Mouse (Mus musculus) forebrain, embryonic 13.5 days (tissue): ENCODE results near the gene Glis3. TPM values are rescaled to one million over a fixed set of nuclear protein-coding genes. Genes with fewer than 3 reads are reported as not detected.

Source experiments
- ATAC-seq: fragments of 200-750 bp; cut with Nextera tagmentation; 2 replicates; pipeline ENCODE4 v1.8.0; 2017
- H3K27ac ChIP-seq: fragments of 300-500 bp; sonication (generic); 2 replicates; pipeline ENCODE4 v1.5.1; 2015; ENCODE audit warnings: inconsistent platforms, mild to moderate bottlenecking, moderate library complexity
- H3K27me3 ChIP-seq: fragments of 300-500 bp; sonication (generic); 2 replicates; pipeline ENCODE4 v1.6.1; 2015; ENCODE audit warnings: mild to moderate bottlenecking, inconsistent platforms
- H3K36me3 ChIP-seq: fragments of 300-500 bp; sonication (generic); 2 replicates; pipeline ENCODE4 v1.6.1; 2015; ENCODE audit warnings: mild to moderate bottlenecking, inconsistent platforms; ENCODE audit not compliant: poor library complexity, severe bottlenecking
- H3K4me1 ChIP-seq: fragments of 300-500 bp; sonication (generic); 2 replicates; pipeline ENCODE4 v1.6.1; 2015; ENCODE audit warnings: inconsistent platforms
- H3K4me2 ChIP-seq: fragments of 300-500 bp; sonication (generic); 2 replicates; pipeline ENCODE4 v1.6.1; 2015; ENCODE audit warnings: inconsistent platforms, mild to moderate bottlenecking, moderate library complexity
- H3K4me3 ChIP-seq: fragments of 300-500 bp; sonication (generic); 2 replicates; pipeline ENCODE4 v1.5.1; 2015; ENCODE audit warnings: mild to moderate bottlenecking, inconsistent platforms
- H3K9ac ChIP-seq: fragments of 300-500 bp; sonication (generic); 2 replicates; pipeline ENCODE4 v1.6.1; 2015; ENCODE audit warnings: mild to moderate bottlenecking, inconsistent platforms
- H3K9me3 ChIP-seq: fragments of 300-500 bp; sonication (generic); replicated peaks from 2 replicates; pipeline ENCODE4 v1.6.1; 2016; ENCODE audit warnings: inconsistent platforms
- WGBS: fragments of 180-500 bp; shearing (Covaris S2); methylation state at CpG from one replicate; pipeline ENCODE4 v1.1.7; 2015; 5-methylcytosine and 5-hydroxymethylcytosine counted together
- polyA plus RNA-seq: library from polyadenylated mRNA; unstranded; fragments of >200 nt; fragmentation: Nextera tagmentation; extraction: Ambion mirVana; gene quantifications from 2 replicates; pipeline ENCODE4 v1.2.1, GENCODE M21; 2015

Gene Glis3
- polyA plus RNA-seq, 1 experiment from 2014 or later = 1.3 TPM

DNA sequence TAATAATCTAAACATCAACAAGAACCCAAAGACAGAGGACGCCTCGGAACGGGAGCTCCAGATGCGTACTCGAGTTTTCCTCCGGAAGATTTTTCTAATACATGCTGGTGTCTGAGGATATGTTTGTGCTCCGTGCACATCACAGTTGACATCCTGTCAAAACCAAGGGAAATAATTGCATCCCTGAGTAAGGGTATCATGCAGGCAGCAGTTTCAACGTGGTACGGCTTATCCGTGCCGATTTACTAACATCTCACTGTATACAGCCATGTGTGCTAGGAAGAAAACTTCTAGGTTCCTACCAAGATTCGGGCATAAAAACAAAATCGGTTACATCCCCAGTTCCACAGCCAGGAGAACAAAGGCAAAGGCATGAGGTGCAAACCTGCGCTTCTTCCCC lies 179.4 kb downstream of the Glis3 start:
- Histone ChIP-seq H3K9me3 (no peaks in the 10 kb centered on the region), H3K9ac (no peak overlapping the region), H3K4me2 (no peak overlapping the region), H3K27me3 (no peaks in the 10 kb centered on the region), H3K27ac (no peak overlapping the region), H3K36me3 (no peaks in the 10 kb centered on the region), H3K4me1 (0 out of 2 replicates have a peak, but pooled peaks cover 5% of the 10 kb centered on the region), H3K4me3 (no peak overlapping the region)
- no peak for ATAC-seq
- WGBS = 84% methylated on average over 14 of the region's 14 CpGs

DNA sequence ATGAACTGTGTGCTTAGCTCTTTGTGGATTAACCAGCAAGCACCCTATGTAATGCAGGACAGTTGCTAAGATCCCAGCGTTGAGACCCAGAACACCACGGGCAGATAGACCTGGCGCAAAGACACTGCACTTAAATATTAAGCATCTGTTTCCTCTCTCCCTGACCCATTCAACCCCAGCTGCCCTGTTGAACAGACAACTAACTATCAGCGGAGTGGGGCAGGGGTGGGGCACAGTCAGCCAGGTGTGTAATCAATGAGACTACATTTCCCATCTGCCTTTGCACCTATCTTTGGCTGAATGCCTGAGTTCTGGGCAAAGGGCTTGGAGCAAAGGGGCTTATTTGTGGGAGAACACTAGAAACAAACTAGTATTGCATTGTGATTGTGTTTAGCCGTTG lies 180.1 kb downstream of the Glis3 start:
- Histone ChIP-seq H3K27ac (no peak overlapping the region), H3K27me3 (no peaks in the 10 kb centered on the region), H3K9ac (no peak overlapping the region), H3K9me3 (no peaks in the 10 kb centered on the region), H3K36me3 (no peaks in the 10 kb centered on the region), H3K4me3 (no peak overlapping the region), H3K4me2 (no peak overlapping the region), H3K4me1 (0 out of 2 replicates have a peak, but pooled peaks cover 5% of the 10 kb centered on the region)
- no peak for ATAC-seq
- 91% methylated on average over 5 of the region's 5 CpGs for WGBS

DNA sequence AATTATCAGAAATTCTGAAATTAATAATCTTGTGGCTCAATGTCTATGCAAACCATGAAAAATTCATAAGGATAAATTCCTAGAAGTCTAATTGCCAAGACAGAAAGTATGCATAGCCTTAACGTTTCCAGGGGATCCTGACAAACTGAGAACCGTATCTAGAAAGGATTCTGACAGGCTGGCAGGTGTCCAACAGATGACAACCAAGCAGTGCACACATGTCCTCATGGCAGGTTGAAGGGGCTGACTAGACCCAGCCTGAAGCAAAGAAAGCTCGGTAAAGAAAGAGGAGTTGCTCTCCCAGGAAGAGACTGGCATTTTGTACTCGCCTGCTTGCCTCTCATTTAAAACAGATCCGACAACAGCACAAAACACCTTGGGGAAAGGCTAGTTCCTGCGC lies 184.0 kb downstream of the Glis3 start:
- H3K9me3 ChIP-seq = no peaks in the 10 kb centered on the region
- H3K36me3 ChIP-seq = no peaks in the 10 kb centered on the region
- H3K27me3 ChIP-seq = no peaks in the 10 kb centered on the region
- no peak overlapping the region for H3K9ac ChIP-seq
- no peak overlapping the region for H3K4me2 ChIP-seq
- no peak overlapping the region for H3K27ac ChIP-seq
- H3K4me1 ChIP-seq = peaks cover 16% of the 10 kb centered on the region; the same call in 1 of the 2 replicates
- ATAC-seq = no peak
- 74% methylated on average over 6 of the region's 6 CpGs for WGBS
- no peak overlapping the region for H3K4me3 ChIP-seq

DNA sequence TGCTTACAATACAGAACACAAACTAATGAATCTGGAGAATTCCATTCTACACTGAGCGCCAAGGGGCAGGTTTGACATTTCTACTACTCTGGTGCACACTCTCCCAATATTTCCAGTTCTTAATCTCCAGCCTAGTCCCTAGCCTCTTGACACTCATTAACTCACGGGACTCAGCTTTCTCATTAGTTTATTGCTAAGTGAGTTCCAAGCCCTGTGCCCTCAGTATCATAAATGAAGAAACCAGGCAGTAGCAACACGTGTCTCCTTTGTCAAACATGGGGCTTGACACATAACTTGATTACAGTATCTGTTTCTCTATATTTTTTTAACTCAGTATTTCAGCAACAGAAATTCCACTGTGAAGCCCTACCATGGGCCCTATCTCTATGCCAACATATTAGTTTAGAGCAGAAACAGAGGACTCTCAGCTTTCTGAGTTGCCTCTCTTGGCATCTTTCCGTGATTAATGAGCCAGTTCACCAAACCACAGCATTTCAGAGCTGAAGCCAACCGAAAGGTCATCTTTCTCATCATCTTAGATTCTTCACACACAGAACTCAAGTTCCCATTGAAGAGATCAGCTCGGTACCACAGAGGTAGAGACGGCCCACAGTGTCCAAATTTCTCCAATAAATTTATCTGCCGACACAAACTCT lies 186.1 kb downstream of the Glis3 start:
- no peak for ATAC-seq
- 94% methylated on average over 8 of the region's 8 CpGs for WGBS

DNA sequence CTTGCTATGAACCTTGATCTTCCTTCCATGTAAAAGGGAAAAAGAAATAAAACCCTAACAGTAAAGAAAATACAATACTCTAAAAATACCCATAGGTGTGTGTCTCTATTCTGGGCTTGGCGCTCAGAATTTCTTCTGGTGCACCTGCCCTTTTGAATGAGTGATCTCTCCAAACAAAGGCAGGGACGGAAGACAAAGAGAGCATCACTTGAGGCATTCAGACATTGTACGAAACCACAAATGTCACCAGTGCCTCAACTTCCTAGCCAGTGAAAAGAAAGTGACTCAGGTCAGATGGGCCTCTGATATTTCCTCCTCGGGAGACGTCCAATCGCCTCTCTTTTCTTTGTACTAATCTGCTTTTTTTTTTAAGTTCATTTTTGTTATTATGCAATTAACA lies 201.8 kb downstream of the Glis3 start:
- WGBS = 17% methylated on average over 6 of the region's 6 CpGs
- ATAC-seq = no peak
- H3K9ac ChIP-seq = no peak overlapping the region
- peaks cover 23% of the 10 kb centered on the region for H3K4me1 ChIP-seq
- H3K36me3 ChIP-seq = no peaks in the 10 kb centered on the region
- H3K4me2 ChIP-seq = no peak overlapping the region
- H3K4me3 ChIP-seq = no peak overlapping the region
- 0 out of 2 replicates have a peak, but pooled peaks cover 12% of the 10 kb centered on the region for H3K27me3 ChIP-seq
- H3K9me3 ChIP-seq = no peaks in the 10 kb centered on the region
- no peak overlapping the region for H3K27ac ChIP-seq

More for the DNA sequence above, 186.1 kb downstream of the Glis3 start:
- H3K9ac ChIP-seq = no peak overlapping the region
- no peak overlapping the region for H3K27ac ChIP-seq
- peaks cover 16% of the 10 kb centered on the region; the same call in 1 of the 2 replicates for H3K4me1 ChIP-seq
- no peak overlapping the region for H3K4me3 ChIP-seq
- H3K27me3 ChIP-seq = no peaks in the 10 kb centered on the region
- no peaks in the 10 kb centered on the region for H3K9me3 ChIP-seq
- H3K4me2 ChIP-seq = no peak overlapping the region
- H3K36me3 ChIP-seq = no peaks in the 10 kb centered on the region

DNA sequence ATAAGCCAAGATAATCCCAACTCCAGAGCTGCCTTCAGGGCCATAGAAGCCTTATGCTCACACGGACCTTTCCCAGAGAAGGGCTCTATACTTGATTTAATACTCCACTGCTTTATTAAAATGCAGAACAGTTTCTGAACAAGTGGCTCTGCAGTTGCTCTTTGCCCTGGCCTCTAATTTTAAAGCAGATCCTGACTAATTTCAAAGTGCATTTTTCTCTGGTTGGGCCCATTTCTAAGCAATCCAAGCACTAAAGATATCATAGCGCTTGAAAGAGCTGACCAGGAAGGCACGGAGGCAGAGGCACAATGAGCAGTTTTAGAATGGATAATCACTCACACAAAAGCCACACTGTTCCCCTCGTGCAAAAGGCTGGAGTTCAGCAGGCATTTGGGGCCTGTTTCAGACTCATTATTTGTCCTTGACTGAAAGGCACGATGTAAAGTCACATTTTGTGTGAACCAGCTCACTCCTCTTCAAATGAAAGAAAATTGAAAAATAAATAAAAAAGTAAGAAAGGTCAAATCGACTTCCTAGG lies 202.5 kb downstream of the Glis3 start:
- H3K27ac ChIP-seq = no peak overlapping the region
- H3K9me3 ChIP-seq = no peaks in the 10 kb centered on the region
- no peak overlapping the region for H3K4me2 ChIP-seq
- no peak overlapping the region for H3K9ac ChIP-seq
- peaks cover 23% of the 10 kb centered on the region for H3K4me1 ChIP-seq
- H3K4me3 ChIP-seq = no peak overlapping the region
- ATAC-seq = no peak
- H3K36me3 ChIP-seq = no peaks in the 10 kb centered on the region
- 0 out of 2 replicates have a peak, but pooled peaks cover 12% of the 10 kb centered on the region for H3K27me3 ChIP-seq
- WGBS = 4% methylated on average over 6 of the region's 6 CpGs

DNA sequence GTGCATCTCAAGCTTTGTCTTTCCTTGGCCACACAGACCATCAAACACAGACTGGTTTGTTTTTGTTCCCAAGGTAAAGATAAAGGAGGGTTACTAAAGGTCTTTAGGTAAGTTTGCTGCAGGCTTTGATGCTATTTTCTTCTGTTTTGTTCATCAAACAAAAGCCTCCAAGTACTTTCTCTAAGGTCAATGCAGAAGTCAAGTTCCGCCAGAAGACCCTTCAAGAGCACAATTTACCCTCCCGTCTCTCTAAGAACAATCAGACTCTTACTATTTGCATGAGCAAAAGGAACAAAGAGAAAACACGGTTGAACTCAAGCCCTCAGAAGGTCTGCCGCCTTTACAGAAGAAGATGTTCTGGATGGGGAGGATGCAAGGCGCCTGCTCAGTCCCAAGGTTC lies 206.3 kb downstream of the Glis3 start:
- Histone ChIP-seq H3K4me1 (peaks cover 23% of the 10 kb centered on the region), H3K36me3 (no peaks in the 10 kb centered on the region), H3K9ac (no peak overlapping the region), H3K4me2 (no peak overlapping the region), H3K4me3 (no peak overlapping the region), H3K9me3 (no peaks in the 10 kb centered on the region), H3K27ac (no peak overlapping the region), H3K27me3 (peaks cover 19% of the 10 kb centered on the region; the same call in 1 of the 2 replicates)
- WGBS = 60% methylated on average over 5 of the region's 5 CpGs
- no peak for ATAC-seq

DNA sequence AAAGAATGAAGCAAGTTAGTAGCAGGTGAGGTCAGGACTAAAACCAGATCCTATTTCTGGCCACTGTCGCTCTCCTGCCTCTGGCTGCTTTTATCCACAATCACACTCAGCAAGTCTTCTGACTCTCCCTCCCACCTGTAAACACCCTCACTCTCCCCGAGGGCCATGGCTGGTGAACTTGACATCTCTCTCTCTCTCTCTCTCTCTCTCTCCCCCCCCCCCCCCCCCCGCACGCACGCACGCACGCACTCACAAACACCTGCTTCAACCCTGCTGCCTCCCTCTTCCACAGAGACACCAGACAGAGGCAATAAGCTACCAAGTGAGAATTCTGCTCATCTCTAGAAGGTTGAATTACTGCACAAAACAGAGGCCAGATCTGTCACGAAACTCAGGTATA lies 208.7 kb downstream of the Glis3 start:
- Histone ChIP-seq H3K9ac (no peak overlapping the region), H3K27ac (no peak overlapping the region), H3K4me1 (peaks cover 5% of the 10 kb centered on the region; the same call in 1 of the 2 replicates), H3K4me2 (no peak overlapping the region), H3K36me3 (no peaks in the 10 kb centered on the region), H3K4me3 (no peak overlapping the region), H3K9me3 (no peaks in the 10 kb centered on the region), H3K27me3 (peaks cover 17% of the 10 kb centered on the region; the same call in 1 of the 2 replicates)
- WGBS = 80% methylated on average over 5 of the region's 8 CpGs
- ATAC-seq = no peak

DNA sequence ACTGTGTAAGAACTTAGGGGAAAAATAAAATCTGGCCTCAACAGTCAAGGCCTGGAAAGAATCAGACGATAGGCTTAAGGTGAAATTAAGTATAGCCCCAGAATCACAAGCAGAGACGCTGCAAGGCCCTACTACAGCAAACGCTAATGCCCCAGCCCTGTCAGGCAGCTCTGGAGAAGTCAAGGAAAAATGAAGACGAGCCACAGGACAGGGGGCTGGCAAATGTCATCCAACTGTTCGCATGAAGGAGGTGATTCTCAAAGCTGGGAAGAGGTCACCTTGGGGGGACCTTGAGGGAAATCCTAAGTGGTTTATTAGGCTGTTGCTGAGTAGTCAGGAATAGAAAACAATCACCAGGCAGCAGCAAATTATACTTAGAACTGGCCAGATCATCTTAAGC lies 214.1 kb downstream of the Glis3 start:
- ATAC-seq = no peak
- no peak overlapping the region for H3K9ac ChIP-seq
- H3K27ac ChIP-seq = no peak overlapping the region
- no peak overlapping the region for H3K4me3 ChIP-seq
- H3K27me3 ChIP-seq = peaks cover 13% of the 10 kb centered on the region; the same call in 1 of the 2 replicates
- no peaks in the 10 kb centered on the region for H3K9me3 ChIP-seq
- no peaks in the 10 kb centered on the region for H3K36me3 ChIP-seq
- peaks cover 8% of the 10 kb centered on the region for H3K4me1 ChIP-seq
- 78% methylated on average over 5 of the region's 5 CpGs for WGBS
- H3K4me2 ChIP-seq = no peak overlapping the region

DNA sequence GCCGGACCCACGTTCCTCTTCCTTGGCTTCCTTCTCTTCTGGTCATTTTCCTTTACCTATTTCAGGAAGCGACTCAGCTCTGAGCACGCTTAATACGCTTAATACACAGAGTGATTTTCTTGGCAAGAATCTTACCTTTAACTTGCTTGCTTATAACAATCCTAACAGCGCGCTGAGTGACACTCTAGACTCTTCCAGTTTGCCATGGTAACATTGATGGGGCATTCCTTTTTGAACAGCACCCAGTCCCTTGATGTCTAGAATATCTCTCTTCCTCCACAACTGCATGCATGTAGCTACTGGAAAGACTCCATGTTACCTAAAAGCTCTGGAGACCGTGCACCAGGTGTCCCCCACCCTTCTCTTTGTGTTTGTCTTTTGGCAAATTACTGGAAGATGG lies 225.5 kb downstream of the Glis3 start:
- Histone ChIP-seq H3K4me1 (peaks cover 29% of the 10 kb centered on the region), H3K27me3 (no peaks in the 10 kb centered on the region), H3K36me3 (no peaks in the 10 kb centered on the region), H3K9me3 (no peaks in the 10 kb centered on the region), H3K4me3 (no peak overlapping the region), H3K4me2 (no peak overlapping the region), H3K27ac (no peak overlapping the region), H3K9ac (no peak overlapping the region)
- 84% methylated on average over 8 of the region's 8 CpGs for WGBS
- ATAC-seq = no peak

DNA sequence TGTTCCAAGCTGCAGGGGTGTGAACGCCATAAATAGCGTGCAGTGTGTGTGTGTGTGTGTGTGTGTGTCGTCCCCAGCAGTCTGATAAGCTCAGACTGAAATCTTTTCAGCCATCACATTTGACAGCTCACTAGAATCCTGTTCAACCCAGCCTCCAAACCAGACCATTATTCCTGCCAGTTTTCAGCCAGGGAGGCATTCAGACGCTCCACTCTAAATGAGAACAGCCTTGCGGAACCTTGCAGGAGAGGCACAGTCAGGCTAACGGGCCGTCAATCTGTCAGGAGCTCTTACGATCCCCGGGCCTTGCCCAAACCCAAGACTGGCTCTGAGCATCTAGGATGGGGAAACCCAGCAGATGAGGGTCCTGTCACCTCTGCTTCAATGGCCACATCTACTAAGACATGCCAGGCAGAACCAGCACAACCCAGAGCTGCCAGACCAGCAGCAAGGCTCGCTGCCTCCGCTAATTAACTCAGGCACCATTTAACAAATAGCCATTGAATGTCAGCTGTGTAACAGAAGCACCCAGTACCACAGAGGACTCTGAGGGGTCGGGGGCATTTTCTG lies 226.8 kb downstream of the Glis3 start:
- WGBS = 8% methylated on average over 12 of the region's 12 CpGs
- peak overlapping the region; percentile 45 for H3K9ac ChIP-seq
- H3K4me3 ChIP-seq = no peak overlapping the region
- peak; percentile 87 for ATAC-seq
- H3K9me3 ChIP-seq = no peaks in the 10 kb centered on the region
- peak overlapping the region; percentile 45 for H3K4me2 ChIP-seq
- no peaks in the 10 kb centered on the region for H3K36me3 ChIP-seq
- H3K27ac ChIP-seq = peak overlapping the region; percentile 81
- H3K4me1 ChIP-seq = peaks cover 29% of the 10 kb centered on the region
- H3K27me3 ChIP-seq = no peaks in the 10 kb centered on the region

DNA sequence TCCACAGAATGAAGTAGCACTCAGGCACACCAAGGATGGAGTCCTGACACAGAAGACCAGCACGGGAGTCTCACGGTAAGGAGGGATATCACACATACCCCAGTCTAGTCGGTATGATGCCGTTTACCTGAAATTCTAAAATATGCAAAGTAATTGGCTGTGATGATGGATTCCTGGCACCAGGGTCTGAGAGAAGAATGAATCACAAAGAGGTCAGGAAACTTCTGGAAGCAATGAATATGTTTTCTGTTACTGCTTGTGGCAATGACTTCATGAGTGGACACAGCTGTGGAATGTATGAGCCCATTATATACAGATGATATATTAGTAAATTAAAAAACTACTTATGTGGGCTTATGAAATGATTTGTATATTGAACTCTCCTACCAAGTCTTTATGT lies 231.1 kb downstream of the Glis3 start:
- Histone ChIP-seq H3K9me3 (no peaks in the 10 kb centered on the region), H3K4me1 (peaks cover 20% of the 10 kb centered on the region), H3K4me2 (no peak overlapping the region), H3K27me3 (no peaks in the 10 kb centered on the region), H3K36me3 (no peaks in the 10 kb centered on the region), H3K4me3 (no peak overlapping the region), H3K9ac (no peak overlapping the region), H3K27ac (no peak overlapping the region)
- WGBS = 93% methylated on average over 4 of the region's 4 CpGs
- no peak for ATAC-seq
